Mouse (Mus musculus) stomach, embryonic 14.5 days (tissue): Measurements from ENCODE around the gene Ang. TPM values are rescaled to one million over a fixed set of nuclear protein-coding genes. Genes with fewer than 3 reads are reported as not detected.

ENCODE experiments used
- ATAC-seq: fragments of 200-750 bp; cut with Nextera tagmentation; 2 replicates; pipeline ENCODE4 v1.8.0; 2017; ENCODE audit warnings: low read depth, moderate TSS enrichment; ENCODE audit not compliant: insufficient number of reproducible peaks, insufficient read depth, low FRiP score
- H3K27ac ChIP-seq: fragments of 300-500 bp; sonication (generic); 2 replicates; pipeline ENCODE4 v1.5.1; 2014; ENCODE audit warnings: mild to moderate bottlenecking, low read length, moderate library complexity, mixed read lengths
- H3K27me3 ChIP-seq: fragments of 300-500 bp; sonication (generic); 2 replicates; pipeline ENCODE4 v1.6.1; 2014; ENCODE audit warnings: low read length, control low read depth, mixed read lengths; ENCODE audit not compliant: control insufficient read depth, insufficient read depth
- H3K36me3 ChIP-seq: fragments of 300-500 bp; sonication (generic); 2 replicates; pipeline ENCODE4 v1.6.1; 2014; ENCODE audit warnings: mild to moderate bottlenecking, control low read depth, low read length, moderate library complexity, mixed read lengths; ENCODE audit not compliant: control insufficient read depth, insufficient read depth
- H3K4me1 ChIP-seq: fragments of 300-500 bp; sonication (generic); 2 replicates; pipeline ENCODE4 v1.6.1; 2014; ENCODE audit warnings: low read length, control low read depth, mixed read lengths; ENCODE audit not compliant: control insufficient read depth, insufficient read depth
- H3K4me2 ChIP-seq: fragments of 300-500 bp; sonication (generic); replicated peaks from 2 replicates; pipeline ENCODE4 v1.6.1; 2014; ENCODE audit warnings: low read depth, low read length, control low read depth
- H3K4me3 ChIP-seq: fragments of 300-500 bp; sonication (generic); 2 replicates; pipeline ENCODE4 v1.5.1; 2014; ENCODE audit warnings: low read depth, low read length, control low read depth
- H3K9ac ChIP-seq: fragments of 300-500 bp; sonication (generic); replicated peaks from 2 replicates; pipeline ENCODE4 v1.6.1; 2014; ENCODE audit warnings: low read depth, mild to moderate bottlenecking, control low read depth, low read length, moderate library complexity, mixed read lengths
- H3K9me3 ChIP-seq: fragments of 300-500 bp; sonication (generic); 2 replicates; pipeline ENCODE4 v1.6.1; 2016; ENCODE audit warnings: low read depth, low read length, control low read depth; ENCODE audit not compliant: control insufficient read depth
- WGBS: fragments of 180-500 bp; shearing (Covaris S2); extraction: QIAGEN DNeasy Blood & Tissue Kit; methylation state at CpG from one replicate; pipeline ENCODE4 v1.1.7; 2014; 5-methylcytosine and 5-hydroxymethylcytosine counted together
- polyA plus RNA-seq: library from polyadenylated mRNA; unstranded; fragments of >200 nt; fragmentation: Nextera tagmentation; extraction: Ambion mirVana; gene quantifications from 2 replicates; pipeline ENCODE4 v1.2.1, GENCODE M21; 2014

Gene Ang
- polyA plus RNA-seq, 1 experiment from 2014 or later, result 11.6 TPM

GRCm38 (mm10) chr14:51103217-51103616, 12.3 kb downstream of the Ang start:
- no peak for ATAC-seq
- 63% methylated on average over 3 of the region's 3 CpGs for WGBS

GRCm38 (mm10) chr14:51104366-51104765, 13.4 kb downstream of the Ang start:
- Histone ChIP-seq H3K36me3 (0 out of 2 replicates have a peak, but pooled peaks cover 4% of the 10 kb centered on the region), H3K4me1 (no peaks in the 10 kb centered on the region), H3K9me3 (no peaks in the 10 kb centered on the region), H3K27me3 (no peaks in the 10 kb centered on the region), H3K9ac (no peak overlapping the region), H3K4me2 (no peak overlapping the region), H3K4me3 (no peak overlapping the region), H3K27ac (no peak overlapping the region)
- ATAC-seq, result no peak
- 75% methylated on average over 2 of the region's 2 CpGs for WGBS

More at GRCm38 (mm10) chr14:51103217-51103616, 12.3 kb downstream of the Ang start:
- Histone ChIP-seq H3K4me3 (no peak overlapping the region), H3K4me2 (no peak overlapping the region), H3K9ac (no peak overlapping the region), H3K36me3 (0 out of 2 replicates have a peak, but pooled peaks cover 4% of the 10 kb centered on the region), H3K9me3 (no peaks in the 10 kb centered on the region), H3K27ac (no peak overlapping the region), H3K27me3 (no peaks in the 10 kb centered on the region), H3K4me1 (no peaks in the 10 kb centered on the region)

- H3K27me3 ChIP-seq, result no peaks in the 10 kb centered on the region
- no peak overlapping the region for H3K4me2 ChIP-seq
- no peak overlapping the region for H3K27ac ChIP-seq
- H3K4me1 ChIP-seq, result no peaks in the 10 kb centered on the region
- no peaks in the 10 kb centered on the region for H3K9me3 ChIP-seq
- ATAC-seq, result no peak
- no peak overlapping the region for H3K9ac ChIP-seq
- H3K36me3 ChIP-seq, result 0 out of 2 replicates have a peak, but pooled peaks cover 4% of the 10 kb centered on the region
- no peak overlapping the region for H3K4me3 ChIP-seq
These were observed 15.6 kb downstream of the Ang start for GRCm38 (mm10) chr14:51106449-51106967.

GRCm38 (mm10) chr14:51111966-51112365, 21.0 kb downstream of the Ang start:
- no peaks in the 10 kb centered on the region for H3K36me3 ChIP-seq
- H3K9ac ChIP-seq, result no peak overlapping the region
- no peaks in the 10 kb centered on the region for H3K27me3 ChIP-seq
- H3K4me1 ChIP-seq, result no peaks in the 10 kb centered on the region
- 70% methylated on average over 3 of the region's 3 CpGs for WGBS
- H3K27ac ChIP-seq, result no peak overlapping the region
- no peak overlapping the region for H3K4me3 ChIP-seq
- ATAC-seq, result no peak
- H3K4me2 ChIP-seq, result no peak overlapping the region
- H3K9me3 ChIP-seq, result no peaks in the 10 kb centered on the region

GRCm38 (mm10) chr14:51113476-51113875, 22.5 kb downstream of the Ang start:
- ATAC-seq, result no peak
- no peaks in the 10 kb centered on the region for H3K27me3 ChIP-seq
- H3K36me3 ChIP-seq, result no peaks in the 10 kb centered on the region
- no peak overlapping the region for H3K4me2 ChIP-seq
- H3K4me3 ChIP-seq, result no peak overlapping the region
- no peak overlapping the region for H3K9ac ChIP-seq
- H3K9me3 ChIP-seq, result no peaks in the 10 kb centered on the region
- 40% methylated on average over 9 of the region's 9 CpGs for WGBS
- H3K27ac ChIP-seq, result no peak overlapping the region
- H3K4me1 ChIP-seq, result no peaks in the 10 kb centered on the region

- H3K27ac ChIP-seq, result no peak within 1 kb of the TSS
- ATAC-seq, result no peak
- 49% methylated on average over 12 of the region's 12 CpGs for WGBS
These were observed 23.1 kb downstream of the Ang start, which contains the start of gene Eddm3b for GRCm38 (mm10) chr14:51113916-51114560. Gene Eddm3b (plus strand): TSS chr14:51114426.

GRCm38 (mm10) chr14:51125684-51126083, 34.7 kb downstream of the Ang start:
- H3K4me3 ChIP-seq, result no peak overlapping the region
- H3K36me3 ChIP-seq, result no peaks in the 10 kb centered on the region
- no peak overlapping the region for H3K27ac ChIP-seq
- no peaks in the 10 kb centered on the region for H3K27me3 ChIP-seq
- no peaks in the 10 kb centered on the region for H3K4me1 ChIP-seq
- ATAC-seq, result no peak
- H3K9me3 ChIP-seq, result no peaks in the 10 kb centered on the region
- H3K4me2 ChIP-seq, result no peak overlapping the region
- H3K9ac ChIP-seq, result no peak overlapping the region
- WGBS, result 80% methylated on average over 6 of the region's 6 CpGs

More at GRCm38 (mm10) chr14:51113916-51114560, 23.1 kb downstream of the Ang start, which contains the start of gene Eddm3b:
- no peaks in the 10 kb centered on the region for H3K4me1 ChIP-seq
- H3K9me3 ChIP-seq, result no peaks in the 10 kb centered on the region
- H3K4me2 ChIP-seq, result no peak within 1 kb of the TSS
- H3K36me3 ChIP-seq, result no peaks in the 10 kb centered on the region
- no peak within 1 kb of the TSS for H3K9ac ChIP-seq
- no peak within 1 kb of the TSS for H3K4me3 ChIP-seq
- no peaks in the 10 kb centered on the region for H3K27me3 ChIP-seq

GRCm38 (mm10) chr14:51127648-51128258, 36.8 kb downstream of the Ang start:
- Histone ChIP-seq H3K27ac (no peak overlapping the region), H3K9ac (no peak overlapping the region), H3K36me3 (no peaks in the 10 kb centered on the region), H3K27me3 (no peaks in the 10 kb centered on the region), H3K4me1 (no peaks in the 10 kb centered on the region), H3K4me3 (no peak overlapping the region), H3K9me3 (no peaks in the 10 kb centered on the region), H3K4me2 (no peak overlapping the region)
- 59% methylated on average over 2 of the region's 2 CpGs for WGBS
- ATAC-seq, result peak; percentile 68; the same call in 1 of the 2 replicates
